Mouse (Mus musculus) right cerebral cortex, postnatal 4 days (tissue): ENCODE measurements around the gene Vps53.
A peak's percentile ranks its signal among the peaks of the same experiment; 100 is the strongest.

Experiments
- DNase-seq: peaks from one replicate; pipeline ENCODE4 v3.0.0-alpha.2; 2022

Gene Vps53

GRCm38 (mm10) chr11:76167079-76167765 is 12.2 kb downstream of the Vps53 start:
- DNase-seq = peak; percentile 70

- no peak for DNase-seq
These were observed 12.8 kb downstream of the Vps53 start for GRCm38 (mm10) chr11:76166657-76167056.

GRCm38 (mm10) chr11:76160251-76160650 is 19.2 kb downstream of the Vps53 start:
- DNase-seq = no peak

- no peak for DNase-seq
These were observed 21.1 kb downstream of the Vps53 start for GRCm38 (mm10) chr11:76158375-76158774.

GRCm38 (mm10) chr11:76154861-76155260 is 24.6 kb downstream of the Vps53 start:
- no peak for DNase-seq

DNA sequence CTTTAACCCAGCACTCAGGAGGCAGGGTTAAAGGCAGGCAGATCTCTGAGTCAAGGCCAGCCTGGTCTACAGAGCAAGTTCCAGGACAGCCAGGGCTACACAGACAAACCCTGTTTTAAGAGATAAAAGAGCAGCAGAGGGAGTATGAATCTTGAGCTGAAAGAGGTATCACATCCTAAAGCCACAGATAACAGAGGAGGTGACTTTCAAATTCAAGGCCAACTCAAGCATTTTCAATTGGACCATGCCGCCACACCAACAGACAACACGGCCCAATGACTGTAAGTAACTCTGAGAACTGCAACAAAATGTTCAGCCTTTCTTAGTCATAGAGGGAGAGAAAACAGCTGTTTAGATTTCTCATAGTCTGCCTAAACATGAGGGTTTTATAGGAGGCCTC is 25.2 kb downstream of the Vps53 start:
- DNase-seq = no peak

DNA sequence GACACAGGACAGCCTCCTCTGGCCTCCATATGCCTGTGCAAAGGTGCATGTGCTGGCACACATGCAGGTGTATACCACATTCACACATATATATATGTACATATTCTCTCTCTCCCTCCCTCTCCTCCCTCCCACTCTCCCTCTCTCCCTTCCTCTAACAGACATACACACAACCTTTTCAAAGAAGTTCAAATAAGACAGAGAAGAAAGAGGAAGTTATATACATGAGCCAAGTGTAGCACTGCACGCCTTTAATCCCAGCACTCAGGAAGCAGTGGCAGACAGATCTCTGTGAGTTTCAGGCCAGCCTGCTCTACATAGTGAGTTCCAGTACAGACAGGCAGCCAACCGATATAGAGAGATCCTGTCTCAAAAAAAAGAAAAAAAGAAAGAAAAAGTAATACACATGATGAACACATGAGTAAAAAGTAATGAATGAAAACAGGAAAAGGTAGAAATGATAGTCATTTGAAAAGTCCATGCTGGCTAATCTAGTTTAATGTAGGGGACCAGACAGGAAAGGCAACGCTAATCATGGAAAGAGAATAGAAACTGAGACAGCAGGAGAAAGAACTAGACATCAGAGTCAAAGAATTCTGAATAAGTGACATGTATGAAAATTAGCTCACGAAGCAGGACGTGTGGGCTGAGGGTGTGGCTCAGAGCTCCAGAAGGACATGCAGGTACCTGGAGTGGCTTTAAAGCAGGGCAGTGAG is 26.1 kb downstream of the Vps53 start:
- DNase-seq = no peak

- DNase-seq = no peak
These were observed 28.5 kb downstream of the Vps53 start for GRCm38 (mm10) chr11:76150980-76151379.

GRCm38 (mm10) chr11:76148055-76149008 is 31.1 kb downstream of the Vps53 start:
- no peak for DNase-seq

DNA sequence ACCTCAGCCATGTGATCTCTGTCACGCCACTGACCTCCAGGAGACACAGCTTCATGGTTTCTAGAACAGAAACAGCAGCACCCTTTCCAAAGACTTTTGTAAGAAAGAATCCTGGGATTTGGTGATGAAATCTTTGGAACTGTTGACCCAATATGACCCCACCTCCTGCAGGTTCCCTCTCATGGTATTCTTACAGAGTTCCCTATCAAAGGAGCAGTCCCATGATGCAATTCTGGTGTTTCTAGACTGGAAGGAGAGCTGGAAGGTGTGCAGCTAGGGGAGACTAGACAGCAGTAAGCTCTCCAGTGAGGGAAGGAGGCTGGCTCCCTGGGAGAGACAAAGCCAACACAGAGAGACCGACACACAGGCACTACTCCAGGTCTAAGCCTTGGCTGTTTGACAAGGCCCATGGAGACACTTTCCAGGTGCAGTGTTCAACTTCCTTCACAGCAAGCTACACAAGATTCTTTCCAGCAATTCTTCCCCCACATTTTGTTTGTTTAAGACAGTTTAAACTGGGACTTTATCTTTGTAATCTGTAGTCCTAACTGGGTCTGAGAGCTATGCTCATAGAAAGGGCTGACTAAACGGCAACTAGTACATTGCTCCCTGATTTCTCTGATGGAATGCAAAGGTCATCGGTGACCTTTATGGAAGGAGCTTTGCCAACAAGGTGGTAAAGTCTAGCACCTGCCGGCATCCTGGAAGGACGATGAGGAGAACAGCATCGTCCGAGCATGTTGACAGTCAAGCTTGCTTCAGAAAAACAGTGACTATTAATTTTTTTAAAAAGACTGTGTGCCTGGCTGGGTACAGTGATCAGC is 33.0 kb downstream of the Vps53 start:
- no peak for DNase-seq

DNA sequence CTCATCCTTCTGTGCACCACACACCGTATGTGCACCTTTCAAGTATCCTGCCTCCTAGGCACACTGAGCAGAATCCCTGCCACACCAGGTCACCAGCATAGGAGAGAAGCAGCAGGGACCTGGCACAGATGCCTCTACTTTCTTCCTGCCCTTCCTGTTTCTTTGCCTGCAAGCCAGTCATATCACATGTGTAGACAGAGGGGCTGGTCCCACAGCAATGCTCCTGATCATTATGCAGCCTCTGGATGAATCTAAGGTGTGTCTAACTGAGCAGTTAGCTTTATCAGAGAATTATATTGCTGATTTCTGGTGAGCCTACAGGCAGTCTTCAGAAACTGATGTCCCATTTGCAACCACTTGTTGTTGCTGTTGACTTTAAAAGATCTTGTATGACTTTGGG is 34.3 kb downstream of the Vps53 start:
- no peak for DNase-seq

- no peak for DNase-seq
These were observed 35.1 kb downstream of the Vps53 start for GRCm38 (mm10) chr11:76144386-76144785.

GRCm38 (mm10) chr11:76137996-76138395 is 41.5 kb downstream of the Vps53 start:
- no peak for DNase-seq

DNA sequence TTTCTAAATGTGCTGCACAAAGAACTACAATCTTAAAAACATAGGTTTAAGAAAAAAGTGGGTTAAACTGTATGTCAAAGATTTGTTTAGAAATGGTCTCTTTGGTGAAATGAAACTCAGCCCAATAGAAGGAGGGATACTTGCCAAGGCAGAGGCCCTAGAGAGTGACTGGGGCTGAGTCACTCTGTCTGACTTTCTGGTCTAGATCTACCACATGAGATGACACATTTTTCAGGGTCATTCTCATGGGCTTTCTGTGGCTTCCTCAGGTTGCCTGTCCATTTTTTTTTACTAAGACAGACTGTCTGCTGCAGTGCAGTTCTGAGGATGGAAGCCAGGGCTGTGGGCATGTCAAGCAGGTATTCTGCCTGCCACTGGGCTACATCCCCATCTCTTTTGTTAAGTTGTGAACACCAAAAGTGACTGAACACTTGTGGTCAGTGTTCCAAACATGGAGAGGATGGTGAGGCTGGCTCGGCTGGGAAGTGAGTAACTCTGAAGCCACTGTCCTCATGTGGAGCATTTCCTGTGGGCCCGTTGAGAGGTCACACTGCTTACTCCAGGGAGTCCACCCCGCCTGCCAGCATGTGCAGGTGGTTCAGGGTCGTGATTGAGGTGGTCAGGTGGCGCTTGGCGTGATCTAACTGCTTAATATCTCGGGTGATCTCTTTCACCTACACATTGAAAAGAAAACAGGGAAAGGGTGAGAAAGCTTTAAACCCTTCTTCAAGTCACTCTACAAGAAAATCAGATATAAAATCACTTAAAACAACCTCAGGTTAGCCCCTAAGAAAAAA is 43.6 kb downstream of the Vps53 start:
- DNase-seq = no peak

- DNase-seq = no peak
These were observed 48.6 kb downstream of the Vps53 start for GRCm38 (mm10) chr11:76130859-76131258.

- no peak for DNase-seq
These were observed 54.1 kb downstream of the Vps53 start for GRCm38 (mm10) chr11:76125386-76125785.

DNA sequence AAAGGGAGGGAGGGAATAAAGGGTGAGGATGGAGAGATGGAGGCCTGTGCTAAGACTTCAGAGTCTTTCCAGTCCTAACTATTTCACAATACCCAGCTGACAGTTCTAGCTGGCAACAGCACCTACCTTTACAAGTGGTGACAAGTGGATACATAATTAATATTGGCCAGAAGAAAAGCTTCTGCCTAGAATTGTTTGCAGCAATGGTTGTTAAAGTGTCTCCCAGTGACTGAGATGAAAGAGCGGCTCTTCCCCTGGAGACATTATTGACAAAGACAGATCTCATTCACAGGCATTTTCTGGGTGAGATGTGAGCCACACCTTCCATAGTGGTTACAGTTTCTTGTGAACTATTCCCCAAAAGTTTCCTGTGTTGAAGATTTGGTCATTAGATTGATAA is 55.9 kb downstream of the Vps53 start:
- DNase-seq = no peak

DNA sequence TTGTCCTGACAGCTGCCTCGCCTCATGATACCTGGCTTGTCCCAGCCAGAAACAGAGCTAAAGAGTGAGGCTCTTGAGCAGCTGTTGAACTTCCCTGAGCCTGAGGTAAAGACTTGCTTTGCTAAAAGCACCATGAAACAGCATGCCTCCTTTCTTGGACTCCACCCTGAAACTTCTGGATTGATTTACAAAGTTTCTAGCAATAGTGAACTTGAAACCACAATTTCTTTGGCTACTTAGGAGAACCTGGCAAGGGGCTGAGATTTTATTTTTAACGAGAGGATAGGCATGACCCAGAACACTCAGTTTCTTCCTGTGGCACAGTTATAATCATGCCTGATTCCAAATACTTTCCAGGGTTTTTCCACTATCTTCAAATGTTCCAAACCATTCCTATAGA is 56.9 kb downstream of the Vps53 start:
- no peak for DNase-seq

DNA sequence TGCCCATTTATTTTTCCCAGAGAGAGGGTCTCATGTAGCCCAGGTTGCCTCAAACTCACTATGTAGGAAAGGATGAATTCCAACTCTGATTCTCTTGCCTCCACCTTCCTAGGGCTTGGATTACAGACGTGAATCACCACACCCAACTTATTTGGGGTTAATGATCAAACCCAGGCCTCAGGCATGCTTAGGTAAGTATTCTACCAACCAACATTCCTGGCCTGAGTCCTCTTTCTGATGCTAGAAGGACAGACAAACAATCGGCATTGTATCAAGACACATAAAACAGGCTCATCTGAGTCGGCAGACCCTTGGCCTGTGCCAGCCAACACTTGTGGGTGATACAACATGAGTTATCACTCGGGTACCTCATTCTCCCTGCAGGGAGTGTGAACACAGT is 58.4 kb downstream of the Vps53 start:
- no peak for DNase-seq

DNA sequence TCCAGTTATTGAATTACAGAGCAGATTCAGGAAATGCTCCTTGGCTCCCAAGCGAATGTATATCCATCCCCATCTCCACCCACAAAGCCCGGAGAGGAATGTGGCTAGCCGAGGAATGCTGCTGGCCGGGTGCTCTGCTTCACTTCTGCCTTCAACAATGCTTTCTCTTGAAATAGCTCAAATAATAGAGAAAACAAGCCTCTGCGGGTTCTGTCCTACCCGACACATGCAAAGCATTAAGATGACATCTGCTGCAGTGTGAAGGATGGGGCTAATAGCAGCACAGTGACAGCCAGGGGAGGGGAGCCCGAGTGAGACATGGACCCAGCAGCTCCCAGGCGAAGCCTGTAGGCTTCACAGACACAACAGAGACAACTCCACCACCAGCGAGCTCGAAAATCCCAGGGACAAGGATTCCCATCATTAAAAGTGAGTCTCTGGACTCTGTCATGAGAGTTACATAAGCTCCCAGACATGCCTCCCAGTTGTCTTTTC is 59.0 kb downstream of the Vps53 start:
- DNase-seq = no peak

DNA sequence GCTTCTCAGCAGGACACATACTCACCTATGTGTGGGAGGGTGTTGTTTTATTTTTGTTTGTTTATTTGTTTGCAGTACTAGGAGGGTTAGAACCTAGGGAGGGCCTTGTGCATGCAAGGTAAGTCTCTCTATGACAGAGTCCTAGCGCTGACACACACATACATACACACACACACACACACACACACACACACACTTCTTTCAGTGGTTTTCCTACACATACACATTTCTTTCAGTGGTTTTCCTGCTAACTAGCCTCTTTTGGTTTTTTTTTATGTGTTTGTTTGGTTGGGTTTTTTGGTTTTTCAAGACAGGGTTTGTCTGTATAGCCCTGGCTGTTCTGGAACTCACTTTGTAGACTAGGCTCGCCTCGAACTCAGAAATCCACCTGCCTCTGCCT is 69.0 kb downstream of the Vps53 start:
- no peak for DNase-seq
